Mouse (Mus musculus) gastrocnemius, postnatal 4 days (tissue): ENCODE data around the gene 5730522E02Rik. TPM values are rescaled to one million over a fixed set of nuclear protein-coding genes. Genes with fewer than 3 reads are reported as not detected.
"Not testable (repeated sequence)": the region's sequence is repeated elsewhere in the genome, so short reads cannot be mapped to it uniquely, and the experiment has no call there.

Experiments
- DNase-seq, 2 experiments: peaks; one replicate each; pipeline ENCODE4 v3.0.0; 2021 to 2022; ENCODE audit warnings: low spot score in 2 of 2, mixed read lengths in 2 of 2
- long read RNA-seq, 2 experiments: library from polyadenylated mRNA; stranded (forward); transcript quantifications; one replicate each; pipeline ENCODE4 v2.0.0; 2021
- total RNA-seq, 2 experiments: library from RNA; stranded (reverse); gene quantifications; 2 replicates each; pipeline ENCODE4 v1.2.3; 2021

5730522E02Rik gene
- total RNA-seq: under 1 TPM; 0.32 to 0.34 TPM
- long read RNA-seq, experiment 1, partial matches to known transcripts: 0 of 1 reads
- long read RNA-seq, experiment 1, other reads (novel, unspliced or antisense): 1 of 1 reads
- long read RNA-seq, experiment 2: 0 reads

- no peak for DNase-seq
Measured at GRCm38 (mm10) chr11:26210582-26211180, at the start of gene 5730522E02Rik. 5730522E02Rik (minus strand) TSS chr11:26210763.

- DNase-seq: no peak
Measured at GRCm38 (mm10) chr11:26236540-26236939, 26.0 kb upstream of the 5730522E02Rik start.

GRCm38 (mm10) chr11:26229895-26230294 lies 19.3 kb upstream of the 5730522E02Rik start:
- no peak for DNase-seq

GRCm38 (mm10) chr11:26213643-26214042 lies 3.1 kb upstream of the 5730522E02Rik start:
- DNase-seq: not testable (repeated sequence)

GRCm38 (mm10) chr11:26209811-26210581 lies 567 bp downstream of the 5730522E02Rik start:
- peak; percentile 45 to 63 for DNase-seq

GRCm38 (mm10) chr11:26203466-26203865 lies 7.1 kb downstream of the 5730522E02Rik start:
- DNase-seq: no peak

GRCm38 (mm10) chr11:26202842-26203241 lies 7.7 kb downstream of the 5730522E02Rik start:
- no peak for DNase-seq

GRCm38 (mm10) chr11:26201778-26202097 lies 8.8 kb downstream of the 5730522E02Rik start:
- no peak for DNase-seq

- DNase-seq: peak in 1 of 2 experiments; percentile 50
Measured at GRCm38 (mm10) chr11:26200970-26201777, 9.4 kb downstream of the 5730522E02Rik start.

- DNase-seq: no peak
Measured at GRCm38 (mm10) chr11:26195468-26195867, 15.1 kb downstream of the 5730522E02Rik start.

GRCm38 (mm10) chr11:26187231-26187967 lies 23.2 kb downstream of the 5730522E02Rik start:
- DNase-seq: no peak

- no peak for DNase-seq
Measured at GRCm38 (mm10) chr11:26170572-26170971, 40.0 kb downstream of the 5730522E02Rik start.

GRCm38 (mm10) chr11:26167609-26167971 lies 43.0 kb downstream of the 5730522E02Rik start:
- no peak for DNase-seq

- no peak for DNase-seq
Measured at GRCm38 (mm10) chr11:26166966-26167608, 43.5 kb downstream of the 5730522E02Rik start.

GRCm38 (mm10) chr11:26164651-26165259 lies 45.8 kb downstream of the 5730522E02Rik start:
- no peak for DNase-seq

- no peak for DNase-seq
Measured at GRCm38 (mm10) chr11:26161354-26161753, 49.2 kb downstream of the 5730522E02Rik start.

GRCm38 (mm10) chr11:26159033-26159432 lies 51.5 kb downstream of the 5730522E02Rik start:
- DNase-seq: no peak

- no peak for DNase-seq
Measured at GRCm38 (mm10) chr11:26140024-26140423, 70.5 kb downstream of the 5730522E02Rik start.

GRCm38 (mm10) chr11:26138013-26138412 lies 72.5 kb downstream of the 5730522E02Rik start:
- no peak for DNase-seq

GRCm38 (mm10) chr11:26130911-26131310 lies 79.7 kb downstream of the 5730522E02Rik start:
- DNase-seq: no peak
